Mouse (Mus musculus) 416B (cell line): Measurements from ENCODE around the gene Defb22.
A peak's percentile ranks its signal among the peaks of the same experiment; 100 is the strongest.

Experiments used
- DNase-seq: peaks from one replicate; pipeline ENCODE4 v3.0.0; 2011; ENCODE audit warnings: low read depth

Gene Defb22

DNA sequence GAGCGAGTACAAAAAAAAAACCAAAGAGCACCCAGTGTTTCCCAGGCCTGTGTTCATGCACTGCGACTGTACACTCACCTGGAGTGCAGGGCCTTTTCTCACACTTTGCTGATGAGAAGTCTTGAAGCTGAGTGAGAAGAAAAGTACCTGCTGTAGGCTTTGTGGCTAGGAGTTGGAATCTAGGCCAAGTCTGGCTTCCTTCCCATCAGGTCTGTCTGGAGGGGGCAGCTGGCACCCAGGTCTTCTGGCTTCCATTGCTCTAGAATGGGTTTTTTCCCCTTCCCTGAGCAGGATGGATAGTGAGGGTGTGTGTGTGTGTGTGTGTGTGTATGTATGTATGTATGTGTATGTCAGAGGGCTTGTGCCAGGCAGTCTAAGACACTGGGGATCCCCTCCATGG, 50.1 kb downstream of the Defb22 start:
- no peak for DNase-seq

GRCm38 (mm10) chr2:152438963-152439362, 51.0 kb downstream of the Defb22 start:
- no peak for DNase-seq

DNA sequence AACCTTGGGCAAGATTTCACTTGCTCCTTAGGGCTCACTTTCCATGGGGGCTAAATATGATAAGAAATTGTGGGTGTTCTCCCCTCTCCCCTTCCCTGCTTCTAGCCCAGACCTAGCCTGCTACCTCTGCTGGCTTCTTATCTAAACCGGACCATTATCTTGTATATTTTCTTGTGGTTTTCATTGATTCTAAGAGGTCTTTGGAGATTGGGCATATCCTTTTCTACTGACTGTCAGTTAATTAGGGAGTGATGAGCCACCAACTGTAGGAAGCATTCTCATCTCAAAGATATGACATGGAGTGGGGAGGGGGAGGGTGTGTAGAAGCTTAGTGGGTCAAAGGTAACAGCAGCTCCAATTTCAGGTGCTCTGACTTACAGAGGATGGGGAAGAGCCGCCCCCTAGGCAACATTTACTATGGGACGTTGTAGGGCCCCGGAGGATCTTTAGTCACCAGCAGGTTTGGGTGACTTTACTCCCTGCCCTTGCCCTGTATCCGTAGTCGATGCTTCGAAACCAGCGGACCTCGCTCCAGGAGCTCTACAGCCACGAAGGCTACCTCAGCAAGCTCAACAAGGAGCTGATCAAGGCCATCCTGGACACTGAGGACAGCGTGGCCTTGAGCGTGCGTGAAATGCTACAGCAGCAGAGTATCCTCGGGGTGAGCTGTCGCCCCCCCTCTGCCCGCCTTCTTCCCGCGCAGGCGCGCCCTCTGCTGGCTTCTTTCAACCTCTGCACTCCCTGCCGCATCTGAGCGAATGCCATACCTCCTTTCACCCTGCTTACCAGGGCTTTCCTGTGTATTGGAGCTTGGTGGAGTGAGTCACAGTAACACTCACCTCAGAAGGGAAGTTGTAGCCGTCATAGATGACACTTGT, 52.7 kb downstream of the Defb22 start:
- DNase-seq: peak; percentile 86

DNA sequence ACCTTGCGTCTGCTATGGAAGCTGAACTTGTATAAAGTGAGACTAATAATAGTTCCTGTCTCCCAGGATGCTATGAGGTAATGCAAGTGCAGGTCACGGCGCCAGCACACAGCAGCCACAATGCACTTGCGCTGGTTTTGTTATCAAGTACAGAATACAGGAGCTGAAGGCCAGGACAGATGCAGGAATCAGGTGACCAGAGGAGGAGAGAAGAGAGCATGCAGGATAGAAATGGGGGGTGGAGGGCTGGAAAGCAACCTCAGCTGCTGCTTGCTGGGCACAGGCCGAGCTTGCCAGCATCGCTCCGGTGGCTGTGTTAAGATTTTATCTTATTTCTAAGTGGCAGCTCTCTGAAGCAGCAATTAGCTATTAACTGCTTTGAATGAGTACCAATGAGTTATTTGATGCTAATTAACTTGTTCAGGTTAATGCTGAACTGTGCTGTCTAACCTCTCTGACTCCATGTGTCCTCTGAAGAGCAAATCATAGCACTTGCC, 53.5 kb downstream of the Defb22 start:
- DNase-seq: no peak
